Comparison of ENCODE assay signal across 17 mouse cellular contexts in the genomic region with DNA sequence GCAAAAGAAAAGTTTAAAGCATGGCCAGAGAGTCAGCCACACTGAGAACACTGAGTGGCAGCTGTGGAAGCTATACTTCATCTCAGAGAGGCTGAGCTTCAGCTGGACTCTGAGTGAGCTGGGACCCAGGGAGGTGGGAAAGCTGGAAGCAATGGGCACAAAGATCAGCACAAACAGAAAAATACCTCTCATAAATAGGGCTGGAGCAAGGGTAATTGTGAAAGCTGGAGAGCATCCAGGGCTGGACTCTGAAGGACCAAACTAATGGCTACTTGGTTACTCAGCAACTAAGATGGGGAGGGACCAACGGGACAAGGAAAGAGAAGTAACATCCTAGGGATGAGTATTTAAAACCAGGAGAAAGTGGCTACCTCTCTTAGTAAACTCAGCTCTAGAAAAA.
DNase-seq lines count a peak whose midpoint lies in the region; ATAC-seq and TF ChIP-seq lines count a peak whose summit lies in the region.
"Had no signal": no experiment of that assay in that cellular context is flagged by ENCODE, and none has a peak within 500 bp of the region (broad histone marks: within the 10 kb centered on the region; RNA-seq: fewer than 3 reads in every experiment).

No protein-coding gene starts in this region.

- no peak overlapping the region for H3K9ac ChIP-seq in kidney, embryonic 14.5 days (ENCODE audit: low read depth, low read length)
- H3K9ac ChIP-seq: embryonic facial prominence, embryonic 12.5 days; heart, embryonic 13.5 days; hindbrain, embryonic 15.5 days had no signal

- H3K27me3 ChIP-seq in kidney, adult 2 months (replicated peaks; ENCODE audit: control insufficient read depth, insufficient read depth, low read length), result no peaks in the 10 kb centered on the region
- peaks cover 3% of the 10 kb centered on the region; the same call in 1 of the 2 replicates for H3K27me3 ChIP-seq in kidney, embryonic 14.5 days (ENCODE audit: control insufficient read depth, insufficient read depth, low read length)
- H3K27me3 ChIP-seq: heart, embryonic 13.5 days; hindbrain, embryonic 15.5 days had no signal

- H3K4me2 ChIP-seq in kidney, embryonic 14.5 days (replicated peaks; ENCODE audit: low read depth, low read length), result no peak overlapping the region
- H3K4me2 ChIP-seq: embryonic facial prominence, embryonic 12.5 days; heart, embryonic 13.5 days; hindbrain, embryonic 15.5 days had no signal

- no peak overlapping the region for H3K27ac ChIP-seq in kidney, adult 2 months (ENCODE audit: insufficient read depth, low read depth, low read length)
- H3K27ac ChIP-seq in kidney, embryonic 14.5 days (ENCODE audit: low read depth, low read length), result no peak overlapping the region
- H3K27ac ChIP-seq: embryonic facial prominence, embryonic 12.5 days; heart, embryonic 13.5 days; hindbrain, embryonic 15.5 days had no signal

- H3K4me1 ChIP-seq in kidney, adult 2 months (ENCODE audit: control insufficient read depth, insufficient read depth, low read length), result peaks cover 5% of the 10 kb centered on the region; the same call in 1 of the 2 replicates
- H3K4me1 ChIP-seq in kidney, embryonic 14.5 days (ENCODE audit: control insufficient read depth, insufficient read depth, low read length), result no peaks in the 10 kb centered on the region
- H3K4me1 ChIP-seq: embryonic facial prominence, embryonic 12.5 days; hindbrain, embryonic 15.5 days had no signal

- TF ChIP-seq POLR2A in kidney, adult 2 months (IDR thresholded peaks at IDR 0.05; ENCODE audit: low read depth, low read length), result no peak

- H3K9me3 ChIP-seq in kidney, embryonic 14.5 days (ENCODE audit: control insufficient read depth, low read length), result no peaks in the 10 kb centered on the region
- H3K9me3 ChIP-seq: embryonic facial prominence, embryonic 12.5 days; heart, embryonic 13.5 days; hindbrain, embryonic 15.5 days had no signal

- no peaks in the 10 kb centered on the region for H3K36me3 ChIP-seq in kidney, adult 2 months (ENCODE audit: control insufficient read depth, insufficient read depth, low read length)
- no peaks in the 10 kb centered on the region for H3K36me3 ChIP-seq in kidney, embryonic 14.5 days (ENCODE audit: control insufficient read depth, insufficient read depth, low read length)
- H3K36me3 ChIP-seq: embryonic facial prominence, embryonic 12.5 days; heart, embryonic 13.5 days; hindbrain, embryonic 15.5 days had no signal

- no peak overlapping the region for H3K4me3 ChIP-seq in kidney, adult 2 months (ENCODE audit: insufficient read depth, low read depth, low read length)
- H3K4me3 ChIP-seq in kidney, embryonic 14.5 days (ENCODE audit: low read length), result no peak overlapping the region
- H3K4me3 ChIP-seq: embryonic facial prominence, embryonic 12.5 days; heart, embryonic 13.5 days; hindbrain, embryonic 15.5 days had no signal

- peak; percentile 90 for DNase-seq in kidney, adult 2 months
- peak; percentile 4 for DNase-seq in lung, postnatal 36 days
- no peak for DNase-seq in lung, postnatal 25 days (ENCODE audit: low spot score)
- peak; percentile 43 for DNase-seq in kidney, postnatal 10 days
- no peak for DNase-seq in embryo, embryonic 11 days
- DNase-seq in spleen, postnatal 4 days (ENCODE audit: low spot score in 2 of 2), result no peak
- DNase-seq: adrenal gland, postnatal 10 days; cerebellum, adult 11 months; cerebellum, adult 8-10 months; cerebellum, postnatal 14 days; gastrocnemius, postnatal 10 days; heart, postnatal 36 days had no signal

- no peak for TF ChIP-seq CTCF in kidney, adult 2 months (conservative IDR thresholded peaks at IDR 0.05; ENCODE audit: insufficient read depth, insufficient read length, low read depth, low read length)

- 41% methylated on average over 1 of the region's 1 CpGs for WGBS in kidney, adult 2 months
- WGBS in kidney, embryonic 14.5 days, result 64% methylated on average over 1 of the region's 1 CpGs

- no peak for ATAC-seq in kidney, embryonic 14.5 days (ENCODE audit: low FRiP score, low TSS enrichment)
- ATAC-seq: forebrain, embryonic 16.5 days had no signal

Comparison
In these comparisons a context has a peak if more than half of its experiments do, and no peak if none do; other contexts are left out.
1. DNase-seq: peak in kidney, adult 2 months (single experiment), lung, postnatal 36 days (single experiment) and kidney, postnatal 10 days (single experiment); none in lung, postnatal 25 days (single experiment), embryo, embryonic 11 days (single experiment) and spleen, postnatal 4 days (0 of 2).